Mouse (Mus musculus) heart, embryonic 10.5 days (tissue): ENCODE results near the gene Cir1. TPM values are rescaled to one million over a fixed set of nuclear protein-coding genes. Genes with fewer than 3 reads are reported as not detected.

Experiments
- DNase-seq: peaks from one replicate; pipeline ENCODE4 v3.0.0-alpha.2; 2017; ENCODE audit warnings: low spot score
- H3K27ac ChIP-seq: fragments of 300-500 bp; sonication (generic); 2 replicates; pipeline ENCODE4 v1.5.1; 2016; ENCODE audit warnings: mild to moderate bottlenecking
- H3K27me3 ChIP-seq: fragments of 300-500 bp; sonication (generic); 2 replicates; pipeline ENCODE4 v1.6.1; 2016; ENCODE audit warnings: mild to moderate bottlenecking; ENCODE audit not compliant: poor library complexity, insufficient read depth, severe bottlenecking
- H3K36me3 ChIP-seq: fragments of 300-500 bp; sonication (generic); 2 replicates; pipeline ENCODE4 v1.6.1; 2016; ENCODE audit warnings: mild to moderate bottlenecking, moderate library complexity
- H3K4me1 ChIP-seq: fragments of 300-500 bp; sonication (generic); 2 replicates; pipeline ENCODE4 v1.6.1; 2016; ENCODE audit warnings: mild to moderate bottlenecking
- H3K4me3 ChIP-seq: fragments of 300-500 bp; sonication (generic); 2 replicates; pipeline ENCODE4 v1.5.1; 2016; ENCODE audit warnings: mild to moderate bottlenecking, moderate library complexity
- H3K9me3 ChIP-seq: fragments of 300-500 bp; sonication (generic); 2 replicates; pipeline ENCODE4 v1.6.1; 2016; ENCODE audit warnings: mild to moderate bottlenecking, moderate library complexity
- WGBS: fragments of 180-500 bp; shearing (Covaris S2); methylation state at CpG from one replicate; pipeline ENCODE4 v1.1.7; 2016; 5-methylcytosine and 5-hydroxymethylcytosine counted together
- polyA plus RNA-seq: library from polyadenylated mRNA; unstranded; fragments of >200 nt; fragmentation: Nextera tagmentation; extraction: Ambion mirVana; gene quantifications from 2 replicates; pipeline ENCODE4 v1.2.1, GENCODE M21; 2016

Cir1 gene
- polyA plus RNA-seq, 1 experiment from 2014 or later: 12.0 TPM

- peaks cover 57% of the 10 kb centered on the region for H3K4me1 ChIP-seq
These were observed 44.7 kb downstream of the Cir1 start for GRCm38 (mm10) chr2:73267818-73268217.

GRCm38 (mm10) chr2:73267231-73267630 lies 45.3 kb downstream of the Cir1 start:
- Histone ChIP-seq H3K4me3 (no peak overlapping the region), H3K36me3 (no peaks in the 10 kb centered on the region), H3K27ac (no peak overlapping the region), H3K9me3 (no peaks in the 10 kb centered on the region), H3K27me3 (peaks cover 98% of the 10 kb centered on the region), H3K4me1 (peaks cover 52% of the 10 kb centered on the region)
- DNase-seq: no peak
- 35% methylated on average over 3 of the region's 3 CpGs for WGBS

More at GRCm38 (mm10) chr2:73267818-73268217, 44.7 kb downstream of the Cir1 start:
- Histone ChIP-seq H3K4me3 (no peak overlapping the region), H3K27ac (no peak overlapping the region), H3K27me3 (peaks cover 98% of the 10 kb centered on the region), H3K9me3 (no peaks in the 10 kb centered on the region), H3K36me3 (no peaks in the 10 kb centered on the region)
- WGBS: 2% methylated on average over 4 of the region's 4 CpGs
- no peak for DNase-seq

- H3K27me3 ChIP-seq: peaks cover 99% of the 10 kb centered on the region
- WGBS: 43% methylated on average over 1 of the region's 1 CpGs
- H3K4me1 ChIP-seq: peaks cover 46% of the 10 kb centered on the region
- no peaks in the 10 kb centered on the region for H3K9me3 ChIP-seq
- no peaks in the 10 kb centered on the region for H3K36me3 ChIP-seq
- no peak overlapping the region for H3K4me3 ChIP-seq
- DNase-seq: no peak
- no peak overlapping the region for H3K27ac ChIP-seq
These were observed 45.9 kb downstream of the Cir1 start for GRCm38 (mm10) chr2:73266623-73267022.

- no peak overlapping the region for H3K27ac ChIP-seq
- H3K9me3 ChIP-seq: no peaks in the 10 kb centered on the region
- H3K4me1 ChIP-seq: peaks cover 39% of the 10 kb centered on the region
- WGBS: 8% methylated on average over 5 of the region's 5 CpGs
- H3K36me3 ChIP-seq: no peaks in the 10 kb centered on the region
- H3K27me3 ChIP-seq: peaks cover 92% of the 10 kb centered on the region
- no peak for DNase-seq
- no peak overlapping the region for H3K4me3 ChIP-seq
These were observed 46.5 kb downstream of the Cir1 start for GRCm38 (mm10) chr2:73266011-73266410.

GRCm38 (mm10) chr2:73264611-73265195 lies 47.8 kb downstream of the Cir1 start:
- under 1% methylated on average over 10 of the region's 11 CpGs for WGBS
- H3K9me3 ChIP-seq: no peaks in the 10 kb centered on the region
- peak; percentile 77 for DNase-seq

GRCm38 (mm10) chr2:73263794-73264610 lies 48.5 kb downstream of the Cir1 start:
- WGBS: under 1% methylated on average over 38 of the region's 38 CpGs
- Histone ChIP-seq H3K27me3 (peaks cover 72% of the 10 kb centered on the region), H3K4me3 (peak overlapping the region; percentile 62), H3K27ac (0 out of 2 replicates have a peak overlapping the region, but pooled peaks have one; percentile 56), H3K4me1 (peaks cover 27% of the 10 kb centered on the region), H3K36me3 (no peaks in the 10 kb centered on the region), H3K9me3 (no peaks in the 10 kb centered on the region)
- peak; percentile 76 for DNase-seq

More at GRCm38 (mm10) chr2:73264611-73265195, 47.8 kb downstream of the Cir1 start:
- Histone ChIP-seq H3K27me3 (peaks cover 79% of the 10 kb centered on the region), H3K27ac (no peak overlapping the region), H3K4me3 (peak overlapping the region; percentile 62), H3K4me1 (peaks cover 30% of the 10 kb centered on the region), H3K36me3 (no peaks in the 10 kb centered on the region)

GRCm38 (mm10) chr2:73263172-73263765 lies 49.2 kb downstream of the Cir1 start:
- Histone ChIP-seq H3K4me3 (peak overlapping the region; percentile 62), H3K27ac (0 out of 2 replicates have a peak overlapping the region, but pooled peaks have one; percentile 56), H3K36me3 (no peaks in the 10 kb centered on the region), H3K27me3 (peaks cover 65% of the 10 kb centered on the region), H3K9me3 (no peaks in the 10 kb centered on the region), H3K4me1 (peaks cover 27% of the 10 kb centered on the region)
- 4% methylated on average over 16 of the region's 16 CpGs for WGBS
- DNase-seq: no peak

- Histone ChIP-seq H3K27ac (no peak overlapping the region), H3K4me3 (no peak overlapping the region), H3K9me3 (no peaks in the 10 kb centered on the region), H3K36me3 (no peaks in the 10 kb centered on the region), H3K27me3 (no peaks in the 10 kb centered on the region), H3K4me1 (no peaks in the 10 kb centered on the region)
- no peak for DNase-seq
- WGBS: 75% methylated on average over 4 of the region's 4 CpGs
These were observed 63.8 kb downstream of the Cir1 start for GRCm38 (mm10) chr2:73248701-73249100.

- Histone ChIP-seq H3K9me3 (no peaks in the 10 kb centered on the region), H3K4me1 (no peaks in the 10 kb centered on the region), H3K27me3 (no peaks in the 10 kb centered on the region), H3K4me3 (no peak overlapping the region), H3K27ac (no peak overlapping the region), H3K36me3 (no peaks in the 10 kb centered on the region)
- DNase-seq: no peak
- 80% methylated on average over 4 of the region's 4 CpGs for WGBS
These were observed 71.2 kb downstream of the Cir1 start for GRCm38 (mm10) chr2:73241299-73241698.

Other genes starting within 250 kb of the Cir1 start
- gene Ola1, start 93.8 kb downstream of the Cir1 start, polyA plus RNA-seq: 73.2 and 80.8 TPM in 2 replicates
- not detected in 2 replicates for gene Sp9, start 40.8 kb downstream of the Cir1 start, polyA plus RNA-seq
- 15.1 and 16.6 TPM in 2 replicates for gene Scrn3, start 100 bp downstream of the Cir1 start, polyA plus RNA-seq
- gene Gpr155, start 73.9 kb upstream of the Cir1 start, polyA plus RNA-seq: 3.5 and 4.7 TPM in 2 replicates
- 6.8 and 7.8 TPM in 2 replicates for gene Wipf1, start 217.0 kb upstream of the Cir1 start, polyA plus RNA-seq